Mouse (Mus musculus) layer of hippocampus, adult 11-12 months (tissue): ENCODE data around the gene Foxo1.

Experiments used
- DNase-seq: peaks from one replicate; pipeline ENCODE4 v3.0.0; 2022; ENCODE audit warnings: low spot score

Gene Foxo1

DNA sequence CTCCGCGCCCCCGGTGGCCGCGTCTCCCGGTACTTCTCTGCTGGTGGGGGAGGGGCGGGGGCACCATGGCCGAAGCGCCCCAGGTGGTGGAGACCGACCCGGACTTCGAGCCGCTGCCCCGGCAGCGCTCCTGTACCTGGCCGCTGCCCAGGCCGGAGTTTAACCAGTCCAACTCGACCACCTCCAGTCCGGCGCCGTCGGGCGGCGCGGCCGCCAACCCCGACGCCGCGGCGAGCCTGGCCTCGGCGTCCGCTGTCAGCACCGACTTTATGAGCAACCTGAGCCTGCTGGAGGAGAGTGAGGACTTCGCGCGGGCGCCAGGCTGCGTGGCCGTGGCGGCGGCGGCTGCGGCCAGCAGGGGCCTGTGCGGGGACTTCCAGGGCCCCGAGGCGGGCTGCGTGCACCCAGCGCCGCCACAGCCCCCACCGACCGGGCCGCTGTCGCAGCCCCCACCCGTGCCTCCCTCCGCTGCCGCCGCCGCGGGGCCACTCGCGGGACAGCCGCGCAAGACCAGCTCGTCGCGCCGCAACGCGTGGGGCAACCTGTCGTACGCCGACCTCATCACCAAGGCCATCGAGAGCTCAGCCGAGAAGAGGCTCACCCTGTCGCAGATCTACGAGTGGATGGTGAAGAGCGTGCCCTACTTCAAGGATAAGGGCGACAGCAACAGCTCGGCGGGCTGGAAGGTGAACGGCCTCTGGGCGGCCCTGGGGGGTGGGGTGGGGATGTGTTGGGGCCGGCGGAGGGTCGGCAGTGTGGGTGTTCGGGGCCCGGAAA lies 789 bp downstream of the Foxo1 start:
- peak; percentile 34 for DNase-seq

GRCm38 (mm10) chr3:52269514-52270351 lies 1.6 kb downstream of the Foxo1 start:
- peak; percentile 40 for DNase-seq

DNA sequence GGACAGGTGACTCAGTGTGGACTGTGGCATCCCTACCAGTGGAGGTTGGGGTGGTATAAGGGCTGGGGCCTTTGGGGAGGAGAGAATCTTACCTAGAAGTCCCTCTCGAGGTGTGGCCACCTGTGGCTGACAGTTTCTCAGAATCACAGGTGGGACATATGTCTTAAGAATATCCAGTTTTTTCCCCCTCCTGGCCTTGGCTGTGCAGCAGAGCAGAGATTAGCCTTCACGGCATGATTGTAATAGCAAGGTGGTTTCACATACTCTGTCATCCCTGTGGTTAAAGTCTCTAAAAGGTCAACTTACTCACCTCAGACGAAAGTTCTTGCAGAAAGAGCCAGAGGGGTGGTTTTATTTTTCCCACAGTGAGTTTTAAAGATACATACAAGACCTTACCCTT lies 2.4 kb downstream of the Foxo1 start:
- DNase-seq, result no peak

- no peak for DNase-seq
Measured at GRCm38 (mm10) chr3:52271376-52271775, 3.2 kb downstream of the Foxo1 start.

GRCm38 (mm10) chr3:52272376-52272865 lies 4.3 kb downstream of the Foxo1 start:
- DNase-seq, result no peak

- no peak for DNase-seq
Measured at GRCm38 (mm10) chr3:52274475-52274874, 6.3 kb downstream of the Foxo1 start.

DNA sequence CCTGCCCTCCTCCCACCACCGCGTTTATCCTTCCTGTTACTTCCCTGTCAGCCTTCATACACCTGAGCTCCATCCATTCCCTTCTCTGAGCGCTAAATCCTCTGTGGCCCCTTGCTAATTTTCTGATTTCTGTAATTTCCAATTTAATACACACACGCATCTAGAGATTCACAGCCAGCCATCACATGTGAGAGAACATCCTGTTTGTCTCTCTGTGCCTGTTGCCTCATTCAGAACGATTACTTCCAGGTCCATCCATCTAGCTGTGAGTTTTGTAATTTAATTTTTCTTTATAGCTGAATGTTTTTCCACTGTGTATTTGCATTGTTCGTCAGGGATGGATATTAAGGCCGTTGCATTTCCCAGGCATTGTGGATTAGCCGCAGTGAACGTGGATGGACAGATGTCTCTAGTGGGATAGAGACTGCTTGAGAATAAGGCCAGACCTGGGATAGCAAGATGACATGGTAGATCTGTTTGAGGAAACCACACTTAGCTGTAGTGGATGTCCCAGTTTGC lies 7.0 kb downstream of the Foxo1 start:
- no peak for DNase-seq

GRCm38 (mm10) chr3:52280681-52281080 lies 12.5 kb downstream of the Foxo1 start:
- DNase-seq, result no peak

- no peak for DNase-seq
Measured at GRCm38 (mm10) chr3:52281882-52282281, 13.7 kb downstream of the Foxo1 start.

DNA sequence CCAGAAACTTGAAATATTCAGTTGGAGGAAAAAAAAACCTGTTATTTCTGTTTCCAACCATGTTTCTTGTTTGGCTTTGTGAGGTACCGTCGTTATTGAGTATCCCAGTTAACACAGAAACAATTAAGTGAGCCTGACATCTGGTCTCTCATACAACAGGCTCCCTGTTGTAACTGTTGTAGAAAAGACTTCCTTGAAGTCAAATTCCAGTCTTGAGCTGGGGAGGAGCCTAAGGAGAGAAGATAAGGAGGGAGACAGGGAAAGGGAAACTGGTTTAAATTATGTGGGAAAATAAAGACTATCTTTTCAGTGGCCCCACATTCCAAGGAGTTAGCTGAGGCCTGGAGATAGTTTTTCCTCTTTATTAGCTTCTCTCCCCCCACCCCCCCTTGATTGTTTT lies 14.2 kb downstream of the Foxo1 start:
- no peak for DNase-seq

DNA sequence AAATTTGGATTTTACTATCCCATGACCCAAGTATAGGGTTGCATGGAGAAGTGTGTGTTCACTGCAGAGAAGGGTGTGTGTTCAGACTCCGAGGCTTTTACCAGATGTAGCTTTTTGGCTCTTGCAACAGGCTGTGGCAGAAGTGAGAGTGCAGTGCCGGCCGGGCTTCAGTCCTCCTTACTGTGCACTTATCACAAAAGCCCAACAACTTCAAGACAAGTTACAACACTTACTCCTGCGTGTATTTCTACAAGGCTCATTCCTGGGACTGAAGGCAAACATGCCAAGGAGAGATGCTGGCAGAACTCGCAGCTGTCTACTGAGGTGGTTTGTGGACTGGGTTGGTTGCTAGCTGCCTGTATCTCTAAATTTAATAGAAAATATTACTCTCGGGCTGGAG lies 15.4 kb downstream of the Foxo1 start:
- no peak for DNase-seq

DNA sequence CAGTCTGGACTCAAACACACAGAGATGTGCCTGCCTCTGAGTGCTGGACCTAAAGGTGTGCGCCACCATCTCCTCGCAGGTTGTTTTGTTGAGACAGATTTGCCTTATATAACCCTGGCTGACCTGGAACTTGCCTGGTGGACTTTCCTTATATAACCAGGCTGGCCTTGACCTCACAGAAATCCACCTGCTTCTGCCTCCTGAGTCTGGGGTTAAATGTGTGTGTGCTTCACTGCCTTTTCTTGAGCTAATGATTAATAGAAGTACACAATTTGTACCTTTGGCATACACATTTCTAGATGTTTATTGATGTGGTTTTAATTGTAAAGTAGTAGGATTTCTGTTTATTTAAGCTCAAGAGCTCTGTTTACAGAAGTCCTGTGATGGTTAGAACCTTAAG lies 22.7 kb downstream of the Foxo1 start:
- no peak for DNase-seq

GRCm38 (mm10) chr3:52292498-52292897 lies 24.4 kb downstream of the Foxo1 start:
- DNase-seq, result no peak

GRCm38 (mm10) chr3:52293946-52294345 lies 25.8 kb downstream of the Foxo1 start:
- no peak for DNase-seq

DNA sequence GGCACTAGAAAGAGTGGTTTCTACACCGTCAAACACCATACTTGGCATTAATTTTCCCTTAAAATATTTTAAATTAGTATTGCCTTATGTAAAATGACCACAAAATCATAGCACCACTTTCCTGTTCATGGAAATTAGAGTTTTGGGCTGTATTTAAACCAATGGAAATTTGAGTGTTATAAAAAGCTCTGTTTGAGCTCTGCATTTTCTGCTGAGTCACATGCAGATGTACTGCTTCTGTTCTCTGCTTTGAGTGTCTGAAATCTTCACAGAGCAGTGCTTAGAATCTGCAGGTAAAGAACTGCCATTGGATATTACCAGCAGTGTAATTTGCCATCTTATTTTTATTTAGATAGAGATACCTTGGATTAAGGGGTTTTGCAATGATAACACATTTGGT lies 27.6 kb downstream of the Foxo1 start:
- no peak for DNase-seq

GRCm38 (mm10) chr3:52296224-52296760 lies 28.2 kb downstream of the Foxo1 start:
- no peak for DNase-seq

- DNase-seq, result no peak
Measured at GRCm38 (mm10) chr3:52297291-52298018, 29.3 kb downstream of the Foxo1 start.

- DNase-seq, result no peak
Measured at GRCm38 (mm10) chr3:52298683-52299082, 30.5 kb downstream of the Foxo1 start.

- no peak for DNase-seq
Measured at GRCm38 (mm10) chr3:52299376-52299775, 31.2 kb downstream of the Foxo1 start.

- DNase-seq, result no peak
Measured at GRCm38 (mm10) chr3:52300517-52300916, 32.4 kb downstream of the Foxo1 start.

- no peak for DNase-seq
Measured at GRCm38 (mm10) chr3:52303301-52303700, 35.2 kb downstream of the Foxo1 start.
